Mouse (Mus musculus): ENCODE results near the gene 2900026A02Rik. TPM values are rescaled to one million over a fixed set of nuclear protein-coding genes. Genes with fewer than 3 reads are reported as not detected.

The 2900026A02Rik gene
- polyA plus RNA-seq, 1 experiment = 70.8 TPM

GRCm38 (mm10) chr5:113212156-113212835 lies 8.7 kb downstream of the 2900026A02Rik start:
- H3K27ac ChIP-seq (ENCODE audit: insufficient read depth, low read depth, low read length) = no peak overlapping the region
- peaks cover 56% of the 10 kb centered on the region for H3K4me1 ChIP-seq (ENCODE audit: control insufficient read depth, insufficient read depth, insufficient read length, low read length)
- peaks cover 24% of the 10 kb centered on the region for H3K36me3 ChIP-seq (ENCODE audit: control insufficient read depth, insufficient read depth, low read length)
- TF ChIP-seq CTCF (IDR thresholded peaks at IDR 0.05; ENCODE audit: extremely low read depth, insufficient read length, insufficient replicate concordance, low read depth, low read length) = no peak
- no peak for TF ChIP-seq POLR2A (IDR thresholded peaks at IDR 0.05; ENCODE audit: low read depth, low read length)
- WGBS = 69% methylated on average over 10 of the region's 10 CpGs
- no peaks in the 10 kb centered on the region for H3K27me3 ChIP-seq (ENCODE audit: control insufficient read depth, insufficient read depth, low read length)
- H3K4me3 ChIP-seq (ENCODE audit: low read depth, low read length) = no peak overlapping the region

- Histone ChIP-seq H3K4me3 (ENCODE audit: low read depth, low read length) (no peak overlapping the region), H3K4me1 (ENCODE audit: control insufficient read depth, insufficient read depth, insufficient read length, low read length) (peaks cover 55% of the 10 kb centered on the region), H3K36me3 (ENCODE audit: control insufficient read depth, insufficient read depth, low read length) (peaks cover 30% of the 10 kb centered on the region), H3K27ac (ENCODE audit: insufficient read depth, low read depth, low read length) (no peak overlapping the region), H3K27me3 (ENCODE audit: control insufficient read depth, insufficient read depth, low read length) (no peaks in the 10 kb centered on the region)
- no peak for TF ChIP-seq CTCF (IDR thresholded peaks at IDR 0.05; ENCODE audit: extremely low read depth, insufficient read length, insufficient replicate concordance, low read depth, low read length)
- no peak for TF ChIP-seq POLR2A (IDR thresholded peaks at IDR 0.05; ENCODE audit: low read depth, low read length)
- WGBS = 85% methylated on average over 6 of the region's 6 CpGs
Observed at GRCm38 (mm10) chr5:113210314-113210713, 10.7 kb downstream of the 2900026A02Rik start.

- 80% methylated on average over 13 of the region's 13 CpGs for whole genome bisulfite sequencing
- H3K36me3 ChIP-seq (ENCODE audit: control insufficient read depth, insufficient read depth, low read length) = peaks cover 30% of the 10 kb centered on the region
- H3K4me1 ChIP-seq (ENCODE audit: control insufficient read depth, insufficient read depth, insufficient read length, low read length) = peaks cover 54% of the 10 kb centered on the region
- H3K4me3 ChIP-seq (ENCODE audit: low read depth, low read length) = no peak overlapping the region
- no peak for TF ChIP-seq CTCF (IDR thresholded peaks at IDR 0.05; ENCODE audit: extremely low read depth, insufficient read length, insufficient replicate concordance, low read depth, low read length)
- no peak for TF ChIP-seq POLR2A (IDR thresholded peaks at IDR 0.05; ENCODE audit: low read depth, low read length)
- peak overlapping the region; percentile 58 for H3K27ac ChIP-seq (ENCODE audit: insufficient read depth, low read depth, low read length)
- H3K27me3 ChIP-seq (ENCODE audit: control insufficient read depth, insufficient read depth, low read length) = no peaks in the 10 kb centered on the region
Observed at GRCm38 (mm10) chr5:113209898-113210297, 11.1 kb downstream of the 2900026A02Rik start.

- peak overlapping the region; percentile 58 for H3K27ac ChIP-seq (ENCODE audit: insufficient read depth, low read depth, low read length)
- H3K4me1 ChIP-seq (ENCODE audit: control insufficient read depth, insufficient read depth, insufficient read length, low read length) = peaks cover 53% of the 10 kb centered on the region
- H3K4me3 ChIP-seq (ENCODE audit: low read depth, low read length) = no peak overlapping the region
- TF ChIP-seq CTCF (IDR thresholded peaks at IDR 0.05; ENCODE audit: extremely low read depth, insufficient read length, insufficient replicate concordance, low read depth, low read length) (no peak), POLR2A (IDR thresholded peaks at IDR 0.05; ENCODE audit: low read depth, low read length) (no peak)
- H3K27me3 ChIP-seq (ENCODE audit: control insufficient read depth, insufficient read depth, low read length) = no peaks in the 10 kb centered on the region
- 55% methylated on average over 11 of the region's 11 CpGs for WGBS
- peaks cover 32% of the 10 kb centered on the region for H3K36me3 ChIP-seq (ENCODE audit: control insufficient read depth, insufficient read depth, low read length)
Observed at GRCm38 (mm10) chr5:113209401-113209750, 11.7 kb downstream of the 2900026A02Rik start.

GRCm38 (mm10) chr5:113208622-113209400 lies 12.2 kb downstream of the 2900026A02Rik start:
- no peak overlapping the region for H3K4me3 ChIP-seq (ENCODE audit: low read depth, low read length)
- H3K36me3 ChIP-seq (ENCODE audit: control insufficient read depth, insufficient read depth, low read length) = peaks cover 33% of the 10 kb centered on the region
- H3K27ac ChIP-seq (ENCODE audit: insufficient read depth, low read depth, low read length) = peak overlapping the region; percentile 61
- H3K27me3 ChIP-seq (ENCODE audit: control insufficient read depth, insufficient read depth, low read length) = no peaks in the 10 kb centered on the region
- peaks cover 47% of the 10 kb centered on the region for H3K4me1 ChIP-seq (ENCODE audit: control insufficient read depth, insufficient read depth, insufficient read length, low read length)
- WGBS = 42% methylated on average over 11 of the region's 11 CpGs
- TF ChIP-seq POLR2A (IDR thresholded peaks at IDR 0.05; ENCODE audit: low read depth, low read length) (no peak), CTCF (IDR thresholded peaks at IDR 0.05; ENCODE audit: extremely low read depth, insufficient read length, insufficient replicate concordance, low read depth, low read length) (no peak)

GRCm38 (mm10) chr5:113208048-113208447 lies 13.0 kb downstream of the 2900026A02Rik start:
- peak overlapping the region; percentile 61 for H3K27ac ChIP-seq (ENCODE audit: insufficient read depth, low read depth, low read length)
- WGBS = 3% methylated on average over 4 of the region's 4 CpGs
- no peak for TF ChIP-seq CTCF (IDR thresholded peaks at IDR 0.05; ENCODE audit: extremely low read depth, insufficient read length, insufficient replicate concordance, low read depth, low read length)
- no peak for TF ChIP-seq POLR2A (IDR thresholded peaks at IDR 0.05; ENCODE audit: low read depth, low read length)
- H3K4me1 ChIP-seq (ENCODE audit: control insufficient read depth, insufficient read depth, insufficient read length, low read length) = peaks cover 47% of the 10 kb centered on the region
- peaks cover 33% of the 10 kb centered on the region for H3K36me3 ChIP-seq (ENCODE audit: control insufficient read depth, insufficient read depth, low read length)
- no peaks in the 10 kb centered on the region for H3K27me3 ChIP-seq (ENCODE audit: control insufficient read depth, insufficient read depth, low read length)
- H3K4me3 ChIP-seq (ENCODE audit: low read depth, low read length) = no peak overlapping the region

- TF ChIP-seq CTCF (IDR thresholded peaks at IDR 0.05; ENCODE audit: extremely low read depth, insufficient read length, insufficient replicate concordance, low read depth, low read length) = no peak
- no peak for TF ChIP-seq POLR2A (IDR thresholded peaks at IDR 0.05; ENCODE audit: low read depth, low read length)
- peak overlapping the region; percentile 40; the same call in 1 of the 2 replicates for H3K27ac ChIP-seq (ENCODE audit: insufficient read depth, low read depth, low read length)
Observed at GRCm38 (mm10) chr5:113206670-113207352, 14.2 kb downstream of the 2900026A02Rik start.

More at GRCm38 (mm10) chr5:113206670-113207352, 14.2 kb downstream of the 2900026A02Rik start:
- Histone ChIP-seq H3K4me3 (ENCODE audit: low read depth, low read length) (no peak overlapping the region), H3K4me1 (ENCODE audit: control insufficient read depth, insufficient read depth, insufficient read length, low read length) (peaks cover 40% of the 10 kb centered on the region), H3K36me3 (ENCODE audit: control insufficient read depth, insufficient read depth, low read length) (peaks cover 28% of the 10 kb centered on the region), H3K27me3 (ENCODE audit: control insufficient read depth, insufficient read depth, low read length) (no peaks in the 10 kb centered on the region)
- 35% methylated on average over 9 of the region's 9 CpGs for WGBS

Measured in small intestine, adult 2 months (tissue).